Mouse (Mus musculus) gastrocnemius, adult 2 months (tissue): ENCODE results near the gene Smim24. TPM values are rescaled to one million over a fixed set of nuclear protein-coding genes. Genes with fewer than 3 reads are reported as not detected.

ENCODE experiments used
- DNase-seq: peaks from one replicate; pipeline ENCODE4 v3.0.0; 2022
- H3K27ac ChIP-seq: fragments of 200-600 bp; 2 replicates; pipeline ENCODE4 v1.8.1; 2022; ENCODE audit warnings: mild to moderate bottlenecking
- H3K4me3 ChIP-seq: fragments of 200-600 bp; 2 replicates; pipeline ENCODE4 v1.8.1; 2022; ENCODE audit warnings: mild to moderate bottlenecking, moderate library complexity
- CTCF ChIP-seq: fragments of 200-600 bp; IDR thresholded peaks from 2 replicates; pipeline ENCODE4 v1.8.1; 2022; ENCODE audit warnings: antibody characterized with exemption, mild to moderate bottlenecking, moderate library complexity
- intact Hi-C: fragments of 180-260 bp; cut with DNase I; formaldehyde crosslinking; loops from one replicate; pipeline ENCODE4 v1.15.1; 2025
- long read RNA-seq, 2 experiments: library from polyadenylated mRNA; stranded (forward); transcript quantifications; one replicate each; pipeline ENCODE4 v2.0.0; 2021
- total RNA-seq, 2 experiments: library from RNA; stranded (reverse); gene quantifications; 2 replicates each; pipeline ENCODE4 v1.2.3; 2021

The Smim24 gene
- total RNA-seq = not detected
- long read RNA-seq, experiment 1 = 0 reads
- long read RNA-seq, experiment 2 = 0 reads

- H3K4me3 ChIP-seq = peak within 1 kb of the TSS; percentile 61
- H3K27ac ChIP-seq = peak within 1 kb of the TSS; percentile 66
- DNase-seq = no peak
- no peak for TF ChIP-seq CTCF
- intact Hi-C loops = no loop called here
These were observed at the start of gene Smim24 for GRCm38 (mm10) chr10:81392781-81393185. TSS of gene Smim24 (plus strand) at chr10:81393051.

- peak; percentile 39 for TF ChIP-seq CTCF
- DNase-seq = no peak
- Histone ChIP-seq H3K27ac (no peak overlapping the region), H3K4me3 (no peak overlapping the region)
- intact Hi-C loops = no loop called here
These were observed 48.3 kb upstream of the Smim24 start for GRCm38 (mm10) chr10:81344421-81345161.

- Histone ChIP-seq H3K27ac (no peak overlapping the region), H3K4me3 (no peak overlapping the region)
- no peak for DNase-seq
- no peak for TF ChIP-seq CTCF
- intact Hi-C loops = no loop called here
These were observed 47.7 kb upstream of the Smim24 start for GRCm38 (mm10) chr10:81345162-81345534.

- Histone ChIP-seq H3K27ac (0 out of 2 replicates have a peak overlapping the region, but pooled peaks have one; percentile 12), H3K4me3 (peak overlapping the region; percentile 18)
- intact Hi-C loops = no loop called here
- no peak for DNase-seq
- no peak for TF ChIP-seq CTCF
These were observed 46.3 kb upstream of the Smim24 start for GRCm38 (mm10) chr10:81346453-81347067.

GRCm38 (mm10) chr10:81349146-81349545 lies 43.7 kb upstream of the Smim24 start:
- peak overlapping the region; percentile 96 for H3K27ac ChIP-seq

GRCm38 (mm10) chr10:81349961-81350350 lies 42.9 kb upstream of the Smim24 start:
- TF ChIP-seq CTCF = no peak
- H3K27ac ChIP-seq = peak overlapping the region; percentile 96
- intact Hi-C loops = loop anchor here (2.0 to 5.0 kb wide), 2 partner anchors 27 to 58 kb away; partner anchors contain the start of genes Pip5k1c and Tjp3
- DNase-seq = no peak
- peak overlapping the region; percentile 99 for H3K4me3 ChIP-seq

More at GRCm38 (mm10) chr10:81349146-81349545, 43.7 kb upstream of the Smim24 start:
- DNase-seq = no peak
- intact Hi-C loops = loop anchor here (2.0 kb wide), 1 partner anchor 26 kb away; no protein-coding TSS in a partner anchor
- no peak for TF ChIP-seq CTCF
- peak overlapping the region; percentile 99 for H3K4me3 ChIP-seq

GRCm38 (mm10) chr10:81350351-81351063 lies 42.3 kb upstream of the Smim24 start, which contains the start of gene Hmg20b:
TSS of gene Hmg20b (minus strand) at chr10:81350480.
- peak; percentile 91 for TF ChIP-seq CTCF
- H3K27ac ChIP-seq = peak within 1 kb of the TSS; percentile 96
- intact Hi-C loops = loop anchor here (5.0 kb wide), 1 partner anchor 58 kb away; the partner anchor contains the start of genes Pip5k1c and Tjp3
- DNase-seq = peak; percentile 100
- peak within 1 kb of the TSS; percentile 99 for H3K4me3 ChIP-seq

GRCm38 (mm10) chr10:81351678-81352291 lies 41.1 kb upstream of the Smim24 start:
- H3K27ac ChIP-seq = peak overlapping the region; percentile 93; the same call in 1 of the 2 replicates
- no peak for DNase-seq

GRCm38 (mm10) chr10:81354738-81355477 lies 37.9 kb upstream of the Smim24 start:
- no peak overlapping the region for H3K27ac ChIP-seq
- DNase-seq = no peak
- no peak for TF ChIP-seq CTCF
- H3K4me3 ChIP-seq = no peak overlapping the region
- intact Hi-C loops = loop anchor here (5.0 kb wide), 1 partner anchor 63 kb away; the partner anchor contains the start of genes Pip5k1c and Tjp3

More at GRCm38 (mm10) chr10:81351678-81352291, 41.1 kb upstream of the Smim24 start:
- no peak for TF ChIP-seq CTCF
- intact Hi-C loops = loop anchor here (5.0 kb wide), 1 partner anchor 59 kb away; the partner anchor contains the start of genes Pip5k1c and Tjp3
- H3K4me3 ChIP-seq = no peak overlapping the region

GRCm38 (mm10) chr10:81355533-81355932 lies 37.3 kb upstream of the Smim24 start:
- intact Hi-C loops = no loop called here
- no peak for TF ChIP-seq CTCF
- H3K27ac ChIP-seq = no peak overlapping the region
- H3K4me3 ChIP-seq = no peak overlapping the region
- DNase-seq = no peak

GRCm38 (mm10) chr10:81356352-81356990 lies 36.4 kb upstream of the Smim24 start:
- peak overlapping the region; percentile 92 for H3K4me3 ChIP-seq
- TF ChIP-seq CTCF = no peak
- no peak for DNase-seq
- intact Hi-C loops = no loop called here
- peak overlapping the region; percentile 88; the same call in 1 of the 2 replicates for H3K27ac ChIP-seq
